Mouse (Mus musculus) testis, adult 2 months (tissue): ENCODE measurements at regions not wholly inside any gene's neighbourhood (a gene's known extent, or its start where the extent isn't known, plus 50 kb on each side); places are given as distances from the start of the nearest gene placed in this dataset.

Experiments used
- CTCF ChIP-seq: fragments of 200-500 bp; IDR thresholded peaks from 2 replicates; pipeline ENCODE4 v1.5.1; 2012; ENCODE audit warnings: low read depth, mild to moderate bottlenecking, inconsistent platforms, low read length, moderate library complexity; ENCODE audit not compliant: control insufficient read depth, insufficient read depth, insufficient replicate concordance
- POLR2A ChIP-seq: fragments of 200-500 bp; IDR thresholded peaks from 2 replicates; pipeline ENCODE4 v1.6.1; 2012; ENCODE audit warnings: low read depth, mild to moderate bottlenecking, inconsistent platforms, low read length, moderate library complexity; ENCODE audit not compliant: control insufficient read depth

DNA sequence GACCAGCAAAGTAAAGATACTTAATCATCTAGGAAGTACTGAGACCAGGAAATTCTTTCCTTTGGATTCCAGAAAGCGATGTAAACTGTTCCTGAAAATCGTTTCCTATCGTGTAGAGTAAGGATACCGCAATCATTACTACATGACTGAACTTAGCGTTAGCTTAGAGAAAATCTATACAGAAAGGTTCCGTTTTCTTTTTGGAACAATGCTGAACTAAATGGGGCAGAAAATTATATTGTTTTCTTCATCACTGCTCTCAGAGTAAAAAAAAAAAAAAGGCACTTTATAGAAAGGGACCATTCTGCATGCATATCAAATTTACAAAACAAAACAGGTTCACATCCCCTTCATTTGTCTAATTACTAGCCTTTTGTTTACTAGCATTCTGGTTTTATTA is 713.0 kb downstream of the Rfpl4b start:
- TF ChIP-seq CTCF (no peak), POLR2A (no peak)
